Mouse (Mus musculus): ENCODE measurements at regions not wholly inside any gene's neighbourhood (a gene's known extent, or its start where the extent isn't known, plus 50 kb on each side); places are given as distances from the start of the nearest gene placed in this dataset.

DNA sequence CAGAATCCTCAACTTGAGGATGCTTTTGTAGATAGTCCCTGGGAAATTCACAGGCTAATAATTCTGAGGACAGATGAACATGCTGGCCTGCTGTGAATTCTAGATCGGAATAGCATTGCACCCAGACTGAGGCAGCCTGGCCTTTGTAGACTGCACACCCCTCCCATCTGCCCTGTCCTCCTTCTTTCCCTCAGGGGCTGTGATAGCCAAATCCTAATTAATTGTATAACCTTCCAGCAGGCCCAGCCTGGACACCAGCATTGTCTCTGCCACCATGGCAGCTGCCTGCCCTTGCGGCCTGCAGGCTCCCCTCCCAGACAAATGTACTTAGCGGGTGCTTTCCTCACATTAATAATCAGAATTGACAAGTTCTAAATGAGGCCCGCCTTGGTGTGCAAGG lies 171.7 kb upstream of the Rbfox1 start:
- Histone ChIP-seq H3K27me3 (ENCODE audit: control insufficient read depth, insufficient read depth, low read length) (no peaks in the 10 kb centered on the region), H3K9ac (ENCODE audit: low read length) (no peak overlapping the region), H3K36me3 (ENCODE audit: control insufficient read depth, insufficient read depth, low read length) (no peaks in the 10 kb centered on the region), H3K9me3 (ENCODE audit: control insufficient read depth, low read length) (no peaks in the 10 kb centered on the region), H3K4me1 (ENCODE audit: control insufficient read depth, insufficient read depth, low read length) (no peaks in the 10 kb centered on the region), H3K4me2 (ENCODE audit: low read depth, severe bottlenecking) (no peak overlapping the region), H3K4me3 (ENCODE audit: low read depth, low read length) (no peak overlapping the region), H3K27ac (replicated peaks; ENCODE audit: low read depth, low read length) (no peak overlapping the region)
- DNase-seq (ENCODE audit: low spot score) (no peak), ATAC-seq (ENCODE audit: insufficient number of reproducible peaks, low FRiP score, low TSS enrichment, low read depth) (no peak)
- WGBS = 81% methylated on average over 4 of the region's 4 CpGs

DNA sequence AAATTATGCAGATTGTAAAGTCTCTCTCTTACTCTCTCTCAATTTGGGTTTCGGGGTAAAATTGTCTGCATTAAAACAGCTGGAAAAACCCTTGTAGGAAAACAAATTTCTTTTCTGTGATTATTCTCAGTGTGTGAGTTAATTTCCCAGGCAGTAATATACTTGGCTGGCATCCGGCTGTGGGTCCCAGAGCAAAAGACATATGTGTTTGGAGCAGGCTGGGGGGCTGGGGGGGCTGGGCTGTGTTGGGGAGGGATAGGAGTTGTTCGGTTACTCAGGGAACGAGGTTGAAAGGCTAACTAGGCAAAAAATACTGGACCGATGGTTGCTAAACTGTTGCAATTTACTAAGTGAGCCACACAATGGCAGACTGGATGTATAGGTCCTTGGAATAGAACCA lies 175.3 kb upstream of the Rbfox1 start:
- no peak for ATAC-seq (ENCODE audit: insufficient number of reproducible peaks, low FRiP score, low TSS enrichment, low read depth)

DNA sequence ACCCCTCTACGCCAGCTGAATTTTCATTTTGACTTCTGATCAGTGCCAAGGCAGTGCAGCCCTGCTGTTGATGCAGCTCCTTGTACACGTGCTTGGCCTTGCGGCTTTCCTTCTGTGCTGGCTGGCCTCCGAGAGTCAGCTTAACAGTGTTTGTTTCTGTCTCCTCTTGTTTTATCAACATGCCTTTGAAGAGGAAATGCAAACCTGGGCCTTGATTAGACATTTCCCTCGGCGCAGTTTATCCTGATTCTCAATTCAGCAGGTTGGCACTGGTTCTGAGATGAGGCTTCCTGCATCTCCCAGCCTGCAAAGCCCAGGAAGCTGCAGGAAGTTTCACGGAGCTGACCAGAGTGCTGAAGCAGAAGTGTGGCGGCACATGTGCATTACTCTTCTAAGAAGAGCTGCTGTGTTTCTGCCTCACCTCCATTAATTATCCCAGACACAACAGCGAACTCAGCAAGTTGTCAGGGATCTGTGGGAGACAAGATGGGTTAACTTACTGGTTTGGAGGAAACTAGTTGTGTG lies 184.4 kb upstream of the Rbfox1 start:
- Histone ChIP-seq H3K27ac (replicated peaks; ENCODE audit: low read depth, low read length) (no peak overlapping the region), H3K9me3 (ENCODE audit: control insufficient read depth, low read length) (no peaks in the 10 kb centered on the region), H3K4me3 (ENCODE audit: low read depth, low read length) (no peak overlapping the region), H3K4me2 (ENCODE audit: low read depth, severe bottlenecking) (no peak overlapping the region), H3K27me3 (ENCODE audit: control insufficient read depth, insufficient read depth, low read length) (no peaks in the 10 kb centered on the region), H3K4me1 (ENCODE audit: control insufficient read depth, insufficient read depth, low read length) (no peaks in the 10 kb centered on the region), H3K36me3 (ENCODE audit: control insufficient read depth, insufficient read depth, low read length) (no peaks in the 10 kb centered on the region), H3K9ac (ENCODE audit: low read length) (no peak overlapping the region)
- DNase-seq (ENCODE audit: low spot score) (peak; percentile 82), ATAC-seq (ENCODE audit: insufficient number of reproducible peaks, low FRiP score, low TSS enrichment, low read depth) (no peak)
- 52% methylated on average over 9 of the region's 9 CpGs for WGBS

More for the DNA sequence above, 175.3 kb upstream of the Rbfox1 start:
- H3K27ac ChIP-seq (replicated peaks; ENCODE audit: low read depth, low read length) = no peak overlapping the region
- no peak overlapping the region for H3K9ac ChIP-seq (ENCODE audit: low read length)
- no peaks in the 10 kb centered on the region for H3K36me3 ChIP-seq (ENCODE audit: control insufficient read depth, insufficient read depth, low read length)
- no peak for DNase-seq (ENCODE audit: low spot score)
- 84% methylated on average over 5 of the region's 5 CpGs for WGBS
- no peaks in the 10 kb centered on the region for H3K4me1 ChIP-seq (ENCODE audit: control insufficient read depth, insufficient read depth, low read length)
- no peak overlapping the region for H3K4me3 ChIP-seq (ENCODE audit: low read depth, low read length)
- no peak overlapping the region for H3K4me2 ChIP-seq (ENCODE audit: low read depth, severe bottlenecking)
- no peaks in the 10 kb centered on the region for H3K9me3 ChIP-seq (ENCODE audit: control insufficient read depth, low read length)
- no peaks in the 10 kb centered on the region for H3K27me3 ChIP-seq (ENCODE audit: control insufficient read depth, insufficient read depth, low read length)

GRCm38 (mm10) chr16:5688322-5688721 lies 196.8 kb upstream of the Rbfox1 start:
- WGBS = 90% methylated on average over 3 of the region's 3 CpGs
- Histone ChIP-seq H3K9me3 (ENCODE audit: control insufficient read depth, low read length) (no peaks in the 10 kb centered on the region), H3K4me1 (ENCODE audit: control insufficient read depth, insufficient read depth, low read length) (no peaks in the 10 kb centered on the region), H3K27me3 (ENCODE audit: control insufficient read depth, insufficient read depth, low read length) (no peaks in the 10 kb centered on the region), H3K36me3 (ENCODE audit: control insufficient read depth, insufficient read depth, low read length) (no peaks in the 10 kb centered on the region), H3K4me2 (ENCODE audit: low read depth, severe bottlenecking) (no peak overlapping the region), H3K27ac (replicated peaks; ENCODE audit: low read depth, low read length) (no peak overlapping the region), H3K9ac (ENCODE audit: low read length) (no peak overlapping the region), H3K4me3 (ENCODE audit: low read depth, low read length) (no peak overlapping the region)
- DNase-seq (ENCODE audit: low spot score) (no peak), ATAC-seq (ENCODE audit: insufficient number of reproducible peaks, low FRiP score, low TSS enrichment, low read depth) (no peak)

DNA sequence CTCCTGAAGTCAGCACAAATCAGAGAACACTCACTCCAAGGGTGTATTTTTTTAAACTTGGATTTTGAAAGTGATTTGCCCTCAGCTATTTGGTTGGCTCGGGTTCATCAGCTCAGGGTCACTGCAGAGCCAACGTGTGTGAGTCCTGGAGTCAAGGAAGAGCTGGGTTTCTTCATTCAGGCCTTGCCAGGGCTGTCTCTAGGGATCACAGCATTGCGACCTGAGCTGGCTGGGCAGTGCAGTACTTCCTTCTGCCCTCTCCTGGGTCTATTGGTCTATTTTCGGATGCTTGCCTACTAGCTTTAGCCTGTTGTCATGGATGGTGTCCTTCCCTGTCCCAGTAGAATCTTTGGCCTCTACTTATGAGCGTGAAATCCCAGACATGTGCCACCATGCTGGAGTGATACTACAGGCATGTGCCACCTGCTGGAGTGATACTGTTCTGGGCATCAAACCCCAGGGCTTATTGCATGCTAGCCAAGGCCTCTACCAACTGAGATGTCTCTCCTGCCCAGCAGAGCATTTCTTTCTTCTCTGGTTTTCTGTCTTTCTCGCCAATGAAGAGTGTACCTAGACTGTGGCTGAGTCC lies 211.7 kb upstream of the Rbfox1 start:
- ATAC-seq (ENCODE audit: insufficient number of reproducible peaks, low FRiP score, low TSS enrichment, low read depth) (no peak), DNase-seq (ENCODE audit: low spot score) (no peak)
- no peak overlapping the region for H3K4me2 ChIP-seq (ENCODE audit: low read depth, severe bottlenecking)
- no peaks in the 10 kb centered on the region for H3K4me1 ChIP-seq (ENCODE audit: control insufficient read depth, insufficient read depth, low read length)
- H3K9me3 ChIP-seq (ENCODE audit: control insufficient read depth, low read length) = no peaks in the 10 kb centered on the region
- H3K27ac ChIP-seq (replicated peaks; ENCODE audit: low read depth, low read length) = no peak overlapping the region
- H3K4me3 ChIP-seq (ENCODE audit: low read depth, low read length) = no peak overlapping the region
- no peak overlapping the region for H3K9ac ChIP-seq (ENCODE audit: low read length)
- WGBS = 79% methylated on average over 6 of the region's 6 CpGs
- no peaks in the 10 kb centered on the region for H3K27me3 ChIP-seq (ENCODE audit: control insufficient read depth, insufficient read depth, low read length)
- H3K36me3 ChIP-seq (ENCODE audit: control insufficient read depth, insufficient read depth, low read length) = no peaks in the 10 kb centered on the region

GRCm38 (mm10) chr16:5672871-5673270 lies 212.3 kb upstream of the Rbfox1 start:
- WGBS = 69% methylated on average over 4 of the region's 4 CpGs
- no peaks in the 10 kb centered on the region for H3K9me3 ChIP-seq (ENCODE audit: control insufficient read depth, low read length)
- H3K4me3 ChIP-seq (ENCODE audit: low read depth, low read length) = no peak overlapping the region
- H3K4me1 ChIP-seq (ENCODE audit: control insufficient read depth, insufficient read depth, low read length) = no peaks in the 10 kb centered on the region
- H3K36me3 ChIP-seq (ENCODE audit: control insufficient read depth, insufficient read depth, low read length) = no peaks in the 10 kb centered on the region
- ATAC-seq (ENCODE audit: insufficient number of reproducible peaks, low FRiP score, low TSS enrichment, low read depth) (no peak), DNase-seq (ENCODE audit: low spot score) (no peak)
- H3K27me3 ChIP-seq (ENCODE audit: control insufficient read depth, insufficient read depth, low read length) = no peaks in the 10 kb centered on the region
- H3K9ac ChIP-seq (ENCODE audit: low read length) = no peak overlapping the region
- no peak overlapping the region for H3K4me2 ChIP-seq (ENCODE audit: low read depth, severe bottlenecking)
- no peak overlapping the region for H3K27ac ChIP-seq (replicated peaks; ENCODE audit: low read depth, low read length)

DNA sequence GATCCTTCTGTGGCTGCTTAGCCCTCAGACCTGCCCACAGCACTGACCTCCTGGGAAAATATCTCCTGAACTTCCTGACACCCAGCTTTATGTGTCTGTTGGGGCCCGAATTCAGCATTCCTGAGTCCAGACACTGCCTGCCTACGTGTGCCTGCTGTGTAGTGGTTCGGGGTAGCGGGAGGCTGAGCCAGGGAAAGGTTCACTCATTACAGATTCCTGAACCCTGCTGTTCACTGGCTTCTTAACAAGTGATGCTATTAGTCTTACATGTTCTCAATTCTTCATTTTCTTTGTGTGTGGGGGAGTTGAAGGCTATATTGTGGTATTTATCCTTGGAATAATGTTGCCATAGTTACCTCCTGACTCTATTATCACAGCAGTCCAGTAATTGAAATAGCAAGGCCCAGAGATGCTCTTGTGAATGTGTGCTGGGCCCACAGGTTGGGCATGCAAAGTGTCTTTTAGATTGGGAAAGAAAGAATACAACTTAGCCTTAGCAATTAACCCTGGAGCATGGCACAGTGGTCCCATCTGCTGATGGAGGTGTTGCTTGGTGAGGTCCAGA lies 216.7 kb upstream of the Rbfox1 start:
- 84% methylated on average over 4 of the region's 4 CpGs for WGBS
- H3K27ac ChIP-seq (replicated peaks; ENCODE audit: low read depth, low read length) = no peak overlapping the region
- H3K9me3 ChIP-seq (ENCODE audit: control insufficient read depth, low read length) = no peaks in the 10 kb centered on the region
- no peaks in the 10 kb centered on the region for H3K36me3 ChIP-seq (ENCODE audit: control insufficient read depth, insufficient read depth, low read length)
- H3K4me2 ChIP-seq (ENCODE audit: low read depth, severe bottlenecking) = no peak overlapping the region
- H3K27me3 ChIP-seq (ENCODE audit: control insufficient read depth, insufficient read depth, low read length) = no peaks in the 10 kb centered on the region
- no peaks in the 10 kb centered on the region for H3K4me1 ChIP-seq (ENCODE audit: control insufficient read depth, insufficient read depth, low read length)
- H3K4me3 ChIP-seq (ENCODE audit: low read depth, low read length) = no peak overlapping the region
- no peak overlapping the region for H3K9ac ChIP-seq (ENCODE audit: low read length)
- ATAC-seq (ENCODE audit: insufficient number of reproducible peaks, low FRiP score, low TSS enrichment, low read depth) (no peak), DNase-seq (ENCODE audit: low spot score) (no peak)

DNA sequence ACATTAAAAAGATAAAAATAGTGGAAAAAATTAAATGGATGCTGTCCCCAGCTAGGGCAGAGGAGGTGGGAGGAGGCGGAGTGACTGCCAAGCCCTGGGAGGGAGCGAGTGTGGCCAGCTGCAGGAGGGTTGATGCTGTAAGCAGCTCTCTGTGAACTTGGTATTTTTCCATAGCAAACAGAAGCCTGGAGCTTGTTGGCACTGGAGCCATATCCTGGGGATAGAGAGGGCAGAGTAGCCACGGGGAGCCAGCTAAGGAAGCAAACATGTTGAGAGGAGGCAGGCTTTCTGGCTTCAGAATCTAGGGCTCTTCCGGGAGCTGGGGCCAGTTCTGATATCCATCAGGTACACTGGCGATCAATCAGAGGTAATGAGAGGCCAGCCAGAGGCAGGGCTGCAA lies 223.2 kb upstream of the Rbfox1 start:
- Histone ChIP-seq H3K9me3 (ENCODE audit: control insufficient read depth, low read length) (no peaks in the 10 kb centered on the region), H3K4me3 (ENCODE audit: low read depth, low read length) (no peak overlapping the region), H3K9ac (ENCODE audit: low read length) (no peak overlapping the region), H3K4me2 (ENCODE audit: low read depth, severe bottlenecking) (no peak overlapping the region), H3K4me1 (ENCODE audit: control insufficient read depth, insufficient read depth, low read length) (no peaks in the 10 kb centered on the region), H3K27me3 (ENCODE audit: control insufficient read depth, insufficient read depth, low read length) (no peaks in the 10 kb centered on the region), H3K27ac (replicated peaks; ENCODE audit: low read depth, low read length) (no peak overlapping the region), H3K36me3 (ENCODE audit: control insufficient read depth, insufficient read depth, low read length) (no peaks in the 10 kb centered on the region)
- no peak for ATAC-seq (ENCODE audit: insufficient number of reproducible peaks, low FRiP score, low TSS enrichment, low read depth)
- no peak for DNase-seq (ENCODE audit: low spot score)
- WGBS = 61% methylated on average over 5 of the region's 5 CpGs

GRCm38 (mm10) chr16:5651551-5651950 lies 233.6 kb upstream of the Rbfox1 start:
- DNase-seq (ENCODE audit: low spot score) (no peak), ATAC-seq (ENCODE audit: insufficient number of reproducible peaks, low FRiP score, low TSS enrichment, low read depth) (no peak)
- Histone ChIP-seq H3K4me1 (ENCODE audit: control insufficient read depth, insufficient read depth, low read length) (no peaks in the 10 kb centered on the region), H3K27ac (replicated peaks; ENCODE audit: low read depth, low read length) (no peak overlapping the region), H3K9ac (ENCODE audit: low read length) (no peak overlapping the region), H3K27me3 (ENCODE audit: control insufficient read depth, insufficient read depth, low read length) (no peaks in the 10 kb centered on the region), H3K4me2 (ENCODE audit: low read depth, severe bottlenecking) (no peak overlapping the region), H3K4me3 (ENCODE audit: low read depth, low read length) (no peak overlapping the region), H3K9me3 (ENCODE audit: control insufficient read depth, low read length) (no peaks in the 10 kb centered on the region), H3K36me3 (ENCODE audit: control insufficient read depth, insufficient read depth, low read length) (no peaks in the 10 kb centered on the region)
- WGBS = 78% methylated on average over 1 of the region's 1 CpGs
